Mouse (Mus musculus) stomach, postnatal 0 days (tissue): ENCODE measurements around the gene 2310022B05Rik. TPM values are rescaled to one million over a fixed set of nuclear protein-coding genes. Genes with fewer than 3 reads are reported as not detected.

Experiments used
- ATAC-seq: fragments of 200-750 bp; cut with Nextera tagmentation; 2 replicates; pipeline ENCODE4 v1.8.0; 2017; ENCODE audit not compliant: low FRiP score, low TSS enrichment
- DNase-seq: peaks from one replicate; pipeline ENCODE4 v3.0.0-alpha.2; 2016; ENCODE audit warnings: low spot score
- H3K27ac ChIP-seq: fragments of 300-500 bp; sonication (generic); replicated peaks from 2 replicates; pipeline ENCODE4 v1.5.1; 2014; ENCODE audit warnings: mild to moderate bottlenecking, control low read depth
- H3K27me3 ChIP-seq: fragments of 300-500 bp; sonication (generic); 2 replicates; pipeline ENCODE4 v1.6.1; 2014; ENCODE audit warnings: low read length; ENCODE audit not compliant: control insufficient read depth, insufficient read depth
- H3K36me3 ChIP-seq: fragments of 300-500 bp; sonication (generic); 2 replicates; pipeline ENCODE4 v1.6.1; 2014; ENCODE audit warnings: low read length, mixed read lengths; ENCODE audit not compliant: control insufficient read depth, insufficient read depth
- H3K4me1 ChIP-seq: fragments of 300-500 bp; sonication (generic); replicated peaks from 2 replicates; pipeline ENCODE4 v1.6.1; 2014; ENCODE audit warnings: antibody characterized with exemption; ENCODE audit not compliant: control insufficient read depth, insufficient read depth
- H3K4me2 ChIP-seq: fragments of 300-500 bp; sonication (generic); replicated peaks from 2 replicates; pipeline ENCODE4 v1.6.1; 2014; ENCODE audit warnings: low read depth, mild to moderate bottlenecking, control low read depth, moderate library complexity
- H3K4me3 ChIP-seq: fragments of 300-500 bp; sonication (generic); 2 replicates; pipeline ENCODE4 v1.5.1; 2014; ENCODE audit warnings: low read depth, low read length, control low read depth
- H3K9ac ChIP-seq: fragments of 300-500 bp; sonication (generic); 2 replicates; pipeline ENCODE4 v1.6.1; 2014; ENCODE audit warnings: mild to moderate bottlenecking, low read length, control low read depth, mixed read lengths
- H3K9me3 ChIP-seq: fragments of 300-500 bp; sonication (generic); 2 replicates; pipeline ENCODE4 v1.6.1; 2016; ENCODE audit warnings: low read length; ENCODE audit not compliant: control insufficient read depth
- CTCF ChIP-seq: IDR thresholded peaks from 2 replicates; pipeline ENCODE4 v1.5.1; 2016; ENCODE audit warnings: antibody characterized with exemption, low read depth, mild to moderate bottlenecking, moderate library complexity
- EP300 ChIP-seq: optimal IDR thresholded peaks from 2 replicates; pipeline ENCODE3; 2016; ENCODE audit warnings: antibody characterized with exemption
- WGBS: fragments of 180-500 bp; shearing (Covaris S2); extraction: QIAGEN DNeasy Blood & Tissue Kit; methylation state at CpG from one replicate; pipeline ENCODE4 v1.1.7; 2014; 5-methylcytosine and 5-hydroxymethylcytosine counted together
- polyA plus RNA-seq: library from polyadenylated mRNA; unstranded; fragments of >200 nt; fragmentation: Nextera tagmentation; extraction: Ambion mirVana; gene quantifications from 2 replicates; pipeline ENCODE4 v1.2.1, GENCODE M21; 2015

2310022B05Rik gene
- polyA plus RNA-seq, 1 experiment from 2014 or later = 17.9 TPM

DNA sequence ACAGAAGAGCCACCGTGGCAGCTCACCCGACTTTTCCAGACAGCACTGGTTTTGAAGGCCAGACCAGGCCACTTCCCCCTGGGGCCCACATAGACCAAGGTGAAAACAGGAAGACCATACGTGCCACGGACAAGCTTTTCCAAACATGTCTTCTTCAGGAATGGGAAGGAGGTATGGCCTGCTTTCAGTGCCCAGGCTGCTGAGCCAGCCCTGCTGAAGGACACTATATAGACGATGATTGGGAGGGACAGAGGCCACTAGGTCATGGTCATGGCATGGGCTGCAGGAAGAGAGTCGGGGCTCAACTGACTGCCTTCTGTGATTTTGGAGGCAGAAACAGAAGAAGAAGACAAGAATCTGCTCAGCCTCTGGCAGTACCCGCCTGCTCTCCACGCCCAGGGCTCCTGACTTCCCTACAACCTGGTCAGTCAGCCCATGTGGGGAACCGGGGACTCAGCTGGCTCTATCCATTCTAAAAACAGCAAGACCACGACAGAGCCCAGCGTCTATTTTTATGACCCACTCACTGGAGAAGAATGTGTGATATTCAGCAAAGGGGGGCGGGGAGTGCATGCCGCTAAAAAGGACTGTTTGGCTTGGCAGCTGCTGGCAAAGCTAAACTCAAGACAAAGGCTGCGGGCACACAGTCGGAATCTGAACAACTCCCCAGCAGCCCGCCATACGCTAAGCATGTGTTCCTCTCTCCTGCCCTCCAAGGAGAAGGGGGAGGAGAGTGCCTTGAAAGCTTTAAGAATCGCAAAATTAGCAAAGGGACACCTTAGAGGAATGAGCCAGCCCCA, 19.4 kb downstream of the 2310022B05Rik start:
- no peak for TF ChIP-seq CTCF
- no peak for TF ChIP-seq EP300
- Histone ChIP-seq H3K27ac (peak overlapping the region; percentile 78), H3K36me3 (peaks cover 3% of the 10 kb centered on the region; the same call in 1 of the 2 replicates), H3K9ac (peak overlapping the region; percentile 18; the same call in 1 of the 2 replicates), H3K4me2 (peak overlapping the region; percentile 36; the same call in 1 of the 2 replicates), H3K27me3 (no peaks in the 10 kb centered on the region), H3K4me3 (no peak overlapping the region), H3K4me1 (peaks cover 7% of the 10 kb centered on the region), H3K9me3 (no peaks in the 10 kb centered on the region)
- ATAC-seq = peak; percentile 73
- WGBS = 32% methylated on average over 18 of the region's 18 CpGs
- peak; percentile 70 for DNase-seq

DNA sequence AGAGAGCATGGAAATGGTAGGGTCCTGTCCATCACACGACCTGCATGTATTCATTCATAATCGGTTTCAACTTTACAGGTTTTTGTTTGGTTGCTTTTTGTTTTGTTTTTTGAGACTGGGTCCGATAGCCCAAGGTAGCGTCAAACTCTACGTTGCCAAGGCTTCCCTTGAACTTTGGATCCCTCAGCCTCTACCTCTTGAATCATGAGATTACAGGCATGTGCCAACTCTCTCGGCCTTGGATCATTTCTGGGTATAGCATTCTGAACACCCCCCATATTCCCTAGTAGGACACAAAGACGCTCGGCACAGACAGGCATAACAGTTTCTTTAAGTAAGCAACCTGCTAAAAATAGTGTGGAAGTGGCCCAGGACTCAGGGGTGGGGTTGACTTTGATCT, 21.6 kb downstream of the 2310022B05Rik start:
- Histone ChIP-seq H3K4me2 (no peak overlapping the region), H3K9ac (no peak overlapping the region), H3K4me3 (no peak overlapping the region), H3K9me3 (no peaks in the 10 kb centered on the region), H3K27me3 (no peaks in the 10 kb centered on the region), H3K36me3 (peaks cover 8% of the 10 kb centered on the region), H3K27ac (no peak overlapping the region), H3K4me1 (peaks cover 7% of the 10 kb centered on the region)
- TF ChIP-seq EP300 = no peak
- 84% methylated on average over 8 of the region's 8 CpGs for WGBS
- ATAC-seq (no peak), DNase-seq (no peak)

DNA sequence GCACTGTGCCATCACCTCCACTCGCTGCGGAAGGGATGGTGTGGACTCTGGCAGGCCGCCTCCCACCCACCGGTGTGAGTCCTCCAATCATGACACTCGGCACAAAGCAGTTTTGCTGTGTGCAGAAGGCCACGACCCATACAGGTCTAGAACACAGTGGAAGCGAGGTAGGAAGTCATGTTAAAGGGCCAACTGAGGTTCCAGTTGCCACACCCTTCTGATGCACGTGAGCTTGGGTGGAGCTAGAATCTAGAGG, 28.0 kb downstream of the 2310022B05Rik start:
- TF ChIP-seq EP300 (no peak), CTCF (no peak)
- Histone ChIP-seq H3K36me3 (peaks cover 11% of the 10 kb centered on the region), H3K27me3 (no peaks in the 10 kb centered on the region), H3K4me1 (peaks cover 3% of the 10 kb centered on the region), H3K9me3 (no peaks in the 10 kb centered on the region), H3K27ac (no peak overlapping the region), H3K4me3 (no peak overlapping the region), H3K4me2 (no peak overlapping the region), H3K9ac (no peak overlapping the region)
- DNase-seq (no peak), ATAC-seq (no peak)
- 69% methylated on average over 8 of the region's 8 CpGs for WGBS

DNA sequence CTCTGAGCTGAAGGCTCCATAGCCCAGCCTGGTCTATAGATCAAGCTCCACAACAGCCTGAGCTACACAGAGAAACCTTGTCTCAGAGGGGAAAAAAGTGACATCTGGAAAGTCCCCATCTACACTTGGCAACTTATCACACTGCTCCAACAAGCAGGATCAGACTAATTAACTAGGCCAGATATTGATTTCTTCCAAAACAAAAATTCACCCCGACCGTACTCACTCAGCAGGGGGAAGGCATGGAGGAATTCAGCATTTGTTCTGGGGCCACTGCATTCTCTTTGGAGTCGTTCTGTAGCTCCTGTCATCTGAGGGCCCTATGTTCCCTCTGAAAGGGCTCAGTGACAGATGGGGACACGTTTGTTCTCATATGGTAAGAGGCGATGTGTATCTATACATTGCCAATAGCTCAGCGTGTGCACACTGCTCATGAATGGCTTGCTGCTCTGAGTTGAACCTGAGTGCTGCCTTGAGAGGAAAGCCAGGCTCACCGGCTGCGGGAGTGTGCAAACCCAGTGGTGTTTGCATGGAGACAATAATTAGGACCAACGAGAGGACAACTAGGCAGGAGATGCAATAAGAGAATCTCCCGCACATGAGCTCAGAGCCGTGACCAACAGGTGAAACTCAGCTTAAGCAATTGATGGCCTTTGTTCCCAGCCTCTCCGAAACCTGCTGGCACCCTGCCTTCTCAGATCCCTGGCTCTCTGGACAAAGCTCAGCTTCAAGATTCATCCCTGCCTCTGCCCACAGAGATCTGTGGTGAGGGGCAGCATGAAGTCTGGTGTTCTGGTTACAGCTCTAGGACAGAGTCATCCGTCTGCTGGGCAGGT, 28.5 kb downstream of the 2310022B05Rik start:
- H3K4me3 ChIP-seq = no peak overlapping the region
- DNase-seq (no peak), ATAC-seq (no peak)
- H3K4me2 ChIP-seq = no peak overlapping the region
- no peak overlapping the region for H3K9ac ChIP-seq
- peak overlapping the region; percentile 13; the same call in 1 of the 2 replicates for H3K27ac ChIP-seq
- H3K4me1 ChIP-seq = peaks cover 3% of the 10 kb centered on the region
- H3K27me3 ChIP-seq = no peaks in the 10 kb centered on the region
- WGBS = 75% methylated on average over 13 of the region's 13 CpGs
- no peak for TF ChIP-seq CTCF
- TF ChIP-seq EP300 = no peak
- H3K36me3 ChIP-seq = peaks cover 9% of the 10 kb centered on the region
- no peaks in the 10 kb centered on the region for H3K9me3 ChIP-seq

DNA sequence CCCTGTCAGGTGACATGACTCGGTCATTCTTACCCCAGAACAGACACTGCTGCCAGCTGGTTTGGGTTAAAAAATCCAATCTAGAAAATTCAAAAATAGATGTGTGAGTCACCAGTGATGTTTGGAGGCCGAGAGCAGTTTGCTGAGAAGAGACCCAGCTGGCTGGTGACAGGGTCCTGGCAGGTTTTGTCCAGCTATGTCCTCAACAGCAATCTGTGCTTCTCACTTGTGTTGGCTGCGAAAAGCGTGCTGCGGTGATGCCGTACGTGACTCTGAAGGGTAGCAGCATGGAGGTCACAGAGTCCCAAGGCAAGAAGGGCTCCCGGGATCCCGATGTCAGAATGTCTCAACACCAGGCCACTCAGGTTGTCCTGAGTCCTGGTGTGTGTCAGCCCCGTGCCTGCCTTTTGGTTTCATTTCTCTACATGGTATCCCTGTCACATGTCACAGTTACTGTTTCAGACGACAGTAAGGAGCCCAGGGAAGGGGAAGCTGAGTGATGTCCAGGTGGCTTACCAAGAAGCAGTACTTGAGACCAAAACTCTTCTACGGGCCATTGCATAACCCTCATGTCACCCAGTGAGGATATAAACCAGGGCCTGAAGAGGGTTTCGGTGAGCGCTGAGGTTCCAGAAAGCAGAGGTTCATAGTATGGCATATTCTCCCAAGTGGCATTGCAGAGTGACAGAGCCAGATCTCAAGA, 30.0 kb downstream of the 2310022B05Rik start:
- Histone ChIP-seq H3K4me2 (0 out of 2 replicates have a peak overlapping the region, but pooled peaks have one; percentile 4), H3K36me3 (peaks cover 7% of the 10 kb centered on the region; the same call in 1 of the 2 replicates), H3K27ac (peak overlapping the region; percentile 78), H3K27me3 (no peaks in the 10 kb centered on the region), H3K9me3 (no peaks in the 10 kb centered on the region), H3K4me1 (peaks cover 3% of the 10 kb centered on the region), H3K9ac (no peak overlapping the region), H3K4me3 (no peak overlapping the region)
- DNase-seq = peak; percentile 41
- no peak for TF ChIP-seq CTCF
- TF ChIP-seq EP300 = no peak
- 54% methylated on average over 14 of the region's 14 CpGs for WGBS
- peak; percentile 81; the same call in 1 of the 2 replicates for ATAC-seq
